Mouse (Mus musculus) cerebral cortex, adult 2 months (tissue): ENCODE measurements around the gene Fam240a.

Experiments
- WGBS: fragments of 180-500 bp; shearing (Covaris S2); methylation state at CpG from one replicate; pipeline ENCODE4 v1.1.7; 2018; 5-methylcytosine and 5-hydroxymethylcytosine counted together

The Fam240a gene

GRCm38 (mm10) chr9:110945926-110946325 is 29.3 kb upstream of the Fam240a start, which contains the start of gene Tdgf1:
TSS of gene Tdgf1 (minus strand) at chr9:110946158.
- 61% methylated on average over 11 of the region's 11 CpGs for whole genome bisulfite sequencing

- WGBS = 45% methylated on average over 18 of the region's 18 CpGs
These were observed 28.7 kb upstream of the Fam240a start for GRCm38 (mm10) chr9:110945343-110945742.

GRCm38 (mm10) chr9:110944265-110944664 is 27.6 kb upstream of the Fam240a start:
- 36% methylated on average over 13 of the region's 13 CpGs for WGBS

GRCm38 (mm10) chr9:110937506-110938490 is 21.1 kb upstream of the Fam240a start:
- WGBS = 85% methylated on average over 12 of the region's 12 CpGs

GRCm38 (mm10) chr9:110935941-110936340 is 19.3 kb upstream of the Fam240a start:
- WGBS = 78% methylated on average over 7 of the region's 7 CpGs

GRCm38 (mm10) chr9:110933850-110934437 is 17.3 kb upstream of the Fam240a start:
- 66% methylated on average over 12 of the region's 12 CpGs for WGBS

GRCm38 (mm10) chr9:110931573-110931972 is 14.9 kb upstream of the Fam240a start:
- 48% methylated on average over 6 of the region's 6 CpGs for WGBS

GRCm38 (mm10) chr9:110922759-110923158 is 6.1 kb upstream of the Fam240a start:
- 18% methylated on average over 7 of the region's 7 CpGs for WGBS

GRCm38 (mm10) chr9:110920665-110921419 is 4.2 kb upstream of the Fam240a start:
- WGBS = 54% methylated on average over 15 of the region's 15 CpGs

- WGBS = 62% methylated on average over 8 of the region's 8 CpGs
These were observed 1.2 kb downstream of the Fam240a start for GRCm38 (mm10) chr9:110915466-110915865.

GRCm38 (mm10) chr9:110914631-110915236 is 1.9 kb downstream of the Fam240a start:
- WGBS = 45% methylated on average over 21 of the region's 21 CpGs

GRCm38 (mm10) chr9:110909371-110909967 is 7.2 kb downstream of the Fam240a start:
- WGBS = 64% methylated on average over 6 of the region's 6 CpGs

- WGBS = 98% methylated on average over 3 of the region's 3 CpGs
These were observed 8.0 kb downstream of the Fam240a start for GRCm38 (mm10) chr9:110908631-110909016.

GRCm38 (mm10) chr9:110907838-110908630 is 8.6 kb downstream of the Fam240a start:
- 90% methylated on average over 4 of the region's 4 CpGs for WGBS

GRCm38 (mm10) chr9:110907201-110907837 is 9.3 kb downstream of the Fam240a start:
- 96% methylated on average over 11 of the region's 11 CpGs for WGBS

- 76% methylated on average over 4 of the region's 4 CpGs for WGBS
These were observed 14.4 kb downstream of the Fam240a start for GRCm38 (mm10) chr9:110902271-110902670.

- WGBS = 82% methylated on average over 6 of the region's 6 CpGs
These were observed 15.5 kb downstream of the Fam240a start for GRCm38 (mm10) chr9:110901204-110901603.

GRCm38 (mm10) chr9:110899451-110900008 is 17.1 kb downstream of the Fam240a start:
- 74% methylated on average over 10 of the region's 10 CpGs for WGBS

- 38% methylated on average over 6 of the region's 6 CpGs for WGBS
These were observed 20.1 kb downstream of the Fam240a start for GRCm38 (mm10) chr9:110896595-110896994.

- WGBS = 40% methylated on average over 7 of the region's 7 CpGs
These were observed 20.7 kb downstream of the Fam240a start for GRCm38 (mm10) chr9:110895994-110896393.
